Mouse (Mus musculus): ENCODE results near the gene Tef. TPM values are rescaled to one million over a fixed set of nuclear protein-coding genes. Genes with fewer than 3 reads are reported as not detected.

Gene Tef
- polyA plus RNA-seq, 1 experiment, result 33.9 TPM

DNA sequence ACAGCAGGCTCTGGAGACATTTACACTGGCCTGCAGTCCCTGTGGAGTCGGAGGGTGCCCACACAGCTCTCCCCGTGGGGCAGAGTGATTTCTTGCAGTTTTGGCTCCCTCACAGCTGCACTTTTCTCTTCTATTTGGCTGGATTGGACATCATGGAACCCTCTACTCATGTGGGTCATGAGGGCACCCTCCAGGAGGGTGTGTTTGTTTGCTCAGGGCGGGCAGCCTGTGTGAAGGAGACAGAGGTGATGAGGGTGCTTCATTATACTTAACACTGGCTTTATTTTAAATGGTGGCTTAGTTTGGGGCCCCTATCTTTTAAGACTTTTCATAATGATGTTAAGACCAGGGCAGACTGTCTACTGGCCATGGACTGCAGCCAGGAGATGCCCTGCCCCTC, 22.6 kb downstream of the Tef start:
- no peak for TF ChIP-seq CTCF (IDR thresholded peaks at IDR 0.05; ENCODE audit: low read depth, low read length)
- TF ChIP-seq POLR2A (IDR thresholded peaks at IDR 0.05; ENCODE audit: insufficient read depth, low read length), result no peak
- no peak for TF ChIP-seq EP300 (IDR thresholded peaks at IDR 0.05; ENCODE audit: insufficient read depth, low read depth, low read length)
- Histone ChIP-seq H3K36me3 (ENCODE audit: control insufficient read depth, insufficient read depth, low read length, poor library complexity, severe bottlenecking) (peaks cover 10% of the 10 kb centered on the region), H3K4me3 (ENCODE audit: low read depth, low read length) (no peak overlapping the region), H3K27me3 (ENCODE audit: control insufficient read depth, insufficient read depth, low read length, poor library complexity, severe bottlenecking) (no peaks in the 10 kb centered on the region), H3K9ac (ENCODE audit: low read depth, poor library complexity, severe bottlenecking) (no peak overlapping the region), H3K27ac (ENCODE audit: insufficient read depth, low read length) (no peak overlapping the region), H3K9me3 (replicated peaks; ENCODE audit: control insufficient read depth, insufficient read depth, low read length, poor library complexity, severe bottlenecking) (no peaks in the 10 kb centered on the region), H3K4me1 (ENCODE audit: control insufficient read depth, insufficient read depth, low read length) (no peaks in the 10 kb centered on the region)

DNA sequence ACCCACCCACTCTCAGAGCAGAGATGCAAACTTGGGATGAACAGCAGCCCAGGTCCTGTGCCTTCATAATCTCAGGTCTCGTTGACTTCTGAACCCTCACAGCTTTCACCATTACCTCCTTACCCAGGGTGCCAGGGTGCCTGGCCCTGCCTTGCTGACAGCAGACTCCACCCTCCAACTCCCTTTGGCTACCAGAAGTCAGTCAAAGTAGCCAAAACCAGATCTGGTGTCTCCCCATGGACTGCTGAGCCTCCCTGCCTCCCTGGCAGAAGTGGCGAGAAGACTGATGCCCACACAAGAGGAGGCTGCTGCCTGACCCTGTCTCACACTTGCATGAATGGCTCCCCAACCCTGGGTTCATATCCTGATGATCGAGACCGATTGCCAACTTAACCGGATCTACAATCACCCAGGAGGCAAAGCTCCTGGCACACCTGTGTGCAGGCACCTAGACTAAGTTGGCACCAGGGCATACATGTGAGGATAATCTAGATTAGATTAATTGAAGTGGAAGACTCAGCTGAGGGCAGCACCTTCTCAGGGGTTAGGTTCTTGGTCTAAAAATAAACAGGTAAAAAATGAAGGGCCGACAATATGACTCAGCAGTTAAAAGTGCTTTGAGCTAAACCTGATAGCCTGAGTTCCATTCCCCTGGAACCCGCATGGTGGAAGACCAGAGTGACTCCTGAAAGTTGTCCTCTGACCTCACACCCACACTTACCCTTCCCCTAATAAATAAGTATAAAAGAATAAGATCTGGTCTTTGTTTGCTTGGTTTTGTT, 26.4 kb downstream of the Tef start:
- Histone ChIP-seq H3K27me3 (ENCODE audit: control insufficient read depth, insufficient read depth, low read length, poor library complexity, severe bottlenecking) (no peaks in the 10 kb centered on the region), H3K9me3 (replicated peaks; ENCODE audit: control insufficient read depth, insufficient read depth, low read length, poor library complexity, severe bottlenecking) (no peaks in the 10 kb centered on the region), H3K36me3 (ENCODE audit: control insufficient read depth, insufficient read depth, low read length, poor library complexity, severe bottlenecking) (peaks cover 2% of the 10 kb centered on the region; the same call in 1 of the 2 replicates), H3K27ac (ENCODE audit: insufficient read depth, low read length) (no peak overlapping the region), H3K4me1 (ENCODE audit: control insufficient read depth, insufficient read depth, low read length) (no peaks in the 10 kb centered on the region), H3K4me3 (ENCODE audit: low read depth, low read length) (no peak overlapping the region), H3K9ac (ENCODE audit: low read depth, poor library complexity, severe bottlenecking) (no peak overlapping the region)
- TF ChIP-seq POLR2A (IDR thresholded peaks at IDR 0.05; ENCODE audit: insufficient read depth, low read length), result no peak
- TF ChIP-seq CTCF (IDR thresholded peaks at IDR 0.05; ENCODE audit: low read depth, low read length), result no peak
- TF ChIP-seq EP300 (IDR thresholded peaks at IDR 0.05; ENCODE audit: insufficient read depth, low read depth, low read length), result no peak

DNA sequence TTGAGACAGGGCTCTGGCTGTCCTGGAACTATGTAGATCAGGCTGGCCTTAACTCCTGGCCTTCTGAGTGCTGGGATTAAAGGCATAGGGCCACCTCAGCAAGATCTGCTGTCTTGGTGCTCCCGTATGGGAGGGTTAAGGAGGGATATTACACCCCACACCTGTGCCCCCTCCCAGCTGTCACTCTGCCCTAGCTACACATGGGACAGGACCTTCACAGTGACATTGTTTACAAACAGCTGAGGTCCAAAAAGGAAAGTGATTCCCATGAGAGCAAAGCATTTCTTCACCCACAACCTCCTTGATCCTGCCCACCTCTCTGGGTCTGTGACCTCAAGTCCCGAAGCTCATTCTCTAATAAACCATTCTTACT, 27.0 kb downstream of the Tef start:
- TF ChIP-seq EP300 (IDR thresholded peaks at IDR 0.05; ENCODE audit: insufficient read depth, low read depth, low read length) (no peak), CTCF (IDR thresholded peaks at IDR 0.05; ENCODE audit: low read depth, low read length) (no peak), POLR2A (IDR thresholded peaks at IDR 0.05; ENCODE audit: insufficient read depth, low read length) (no peak)
- Histone ChIP-seq H3K27me3 (ENCODE audit: control insufficient read depth, insufficient read depth, low read length, poor library complexity, severe bottlenecking) (no peaks in the 10 kb centered on the region), H3K9me3 (replicated peaks; ENCODE audit: control insufficient read depth, insufficient read depth, low read length, poor library complexity, severe bottlenecking) (no peaks in the 10 kb centered on the region), H3K27ac (ENCODE audit: insufficient read depth, low read length) (no peak overlapping the region), H3K9ac (ENCODE audit: low read depth, poor library complexity, severe bottlenecking) (no peak overlapping the region), H3K4me3 (ENCODE audit: low read depth, low read length) (no peak overlapping the region), H3K4me1 (ENCODE audit: control insufficient read depth, insufficient read depth, low read length) (no peaks in the 10 kb centered on the region), H3K36me3 (ENCODE audit: control insufficient read depth, insufficient read depth, low read length, poor library complexity, severe bottlenecking) (no peaks in the 10 kb centered on the region)

DNA sequence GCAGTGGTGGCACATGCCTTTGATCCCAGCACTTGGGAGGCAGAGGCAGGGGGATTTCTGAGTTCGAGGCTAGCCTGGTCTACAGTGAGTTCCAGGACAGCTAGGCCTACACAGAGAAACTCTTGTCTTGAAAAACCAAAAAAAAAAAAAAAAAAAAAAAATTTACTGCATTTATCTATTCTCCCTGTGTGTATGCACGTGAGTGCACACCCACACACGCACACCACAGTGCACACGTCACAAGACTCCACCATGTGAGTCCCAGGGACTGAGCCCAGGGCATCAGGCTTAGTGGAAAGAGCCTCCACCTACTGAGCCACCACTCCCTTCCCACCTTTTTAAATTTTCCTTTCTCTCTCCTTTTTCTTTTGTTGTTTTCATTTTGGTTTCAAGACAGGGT, 28.3 kb downstream of the Tef start:
- no peak overlapping the region for H3K9ac ChIP-seq (ENCODE audit: low read depth, poor library complexity, severe bottlenecking)
- TF ChIP-seq POLR2A (IDR thresholded peaks at IDR 0.05; ENCODE audit: insufficient read depth, low read length) (no peak), EP300 (IDR thresholded peaks at IDR 0.05; ENCODE audit: insufficient read depth, low read depth, low read length) (no peak), CTCF (IDR thresholded peaks at IDR 0.05; ENCODE audit: low read depth, low read length) (no peak)
- no peaks in the 10 kb centered on the region for H3K4me1 ChIP-seq (ENCODE audit: control insufficient read depth, insufficient read depth, low read length)
- no peak overlapping the region for H3K4me3 ChIP-seq (ENCODE audit: low read depth, low read length)
- no peak overlapping the region for H3K27ac ChIP-seq (ENCODE audit: insufficient read depth, low read length)
- no peaks in the 10 kb centered on the region for H3K9me3 ChIP-seq (replicated peaks; ENCODE audit: control insufficient read depth, insufficient read depth, low read length, poor library complexity, severe bottlenecking)
- H3K36me3 ChIP-seq (ENCODE audit: control insufficient read depth, insufficient read depth, low read length, poor library complexity, severe bottlenecking), result no peaks in the 10 kb centered on the region
- H3K27me3 ChIP-seq (ENCODE audit: control insufficient read depth, insufficient read depth, low read length, poor library complexity, severe bottlenecking), result no peaks in the 10 kb centered on the region

DNA sequence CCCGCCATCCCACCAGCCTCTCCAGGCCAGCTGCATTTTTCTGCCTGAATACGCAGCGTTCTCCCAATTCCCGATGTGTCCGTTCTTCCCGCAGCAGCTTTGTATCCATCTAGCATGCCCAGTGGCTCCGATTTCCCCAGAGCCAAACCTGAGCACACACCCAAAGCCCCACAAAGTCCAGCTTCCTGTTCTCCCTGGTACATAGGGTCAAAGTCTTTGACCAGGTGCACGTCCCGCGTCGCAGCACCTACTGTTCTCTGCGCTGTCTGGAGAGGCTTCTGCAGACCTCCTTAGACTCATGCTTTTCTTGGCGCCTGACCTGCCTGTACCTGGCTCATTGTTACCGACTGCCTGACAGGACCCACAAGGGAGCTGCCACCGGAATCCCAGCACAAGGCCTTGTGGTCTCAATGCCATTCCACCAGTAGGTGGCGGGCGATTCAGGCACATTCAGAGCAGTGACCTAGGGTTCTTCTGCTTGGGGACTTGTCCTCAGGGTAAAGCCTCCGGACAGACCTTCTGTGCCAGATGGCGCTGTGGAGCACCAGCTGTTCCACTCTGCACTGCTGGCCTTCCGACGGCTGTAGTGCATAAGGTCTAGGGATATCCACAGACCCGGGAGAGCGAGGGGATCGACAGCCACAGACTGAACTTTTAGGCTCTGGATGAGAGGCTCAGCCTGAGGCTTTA, 29.1 kb downstream of the Tef start:
- H3K9me3 ChIP-seq (replicated peaks; ENCODE audit: control insufficient read depth, insufficient read depth, low read length, poor library complexity, severe bottlenecking), result no peaks in the 10 kb centered on the region
- H3K4me1 ChIP-seq (ENCODE audit: control insufficient read depth, insufficient read depth, low read length), result no peaks in the 10 kb centered on the region
- no peak overlapping the region for H3K27ac ChIP-seq (ENCODE audit: insufficient read depth, low read length)
- no peaks in the 10 kb centered on the region for H3K36me3 ChIP-seq (ENCODE audit: control insufficient read depth, insufficient read depth, low read length, poor library complexity, severe bottlenecking)
- H3K4me3 ChIP-seq (ENCODE audit: low read depth, low read length), result peak overlapping the region; percentile 37
- TF ChIP-seq CTCF (IDR thresholded peaks at IDR 0.05; ENCODE audit: low read depth, low read length), result peak; percentile 98
- peak; percentile 68 for TF ChIP-seq EP300 (IDR thresholded peaks at IDR 0.05; ENCODE audit: insufficient read depth, low read depth, low read length)
- TF ChIP-seq POLR2A (IDR thresholded peaks at IDR 0.05; ENCODE audit: insufficient read depth, low read length), result no peak
- H3K9ac ChIP-seq (ENCODE audit: low read depth, poor library complexity, severe bottlenecking), result 0 out of 2 replicates have a peak overlapping the region, but pooled peaks have one; percentile 8
- H3K27me3 ChIP-seq (ENCODE audit: control insufficient read depth, insufficient read depth, low read length, poor library complexity, severe bottlenecking), result no peaks in the 10 kb centered on the region

DNA sequence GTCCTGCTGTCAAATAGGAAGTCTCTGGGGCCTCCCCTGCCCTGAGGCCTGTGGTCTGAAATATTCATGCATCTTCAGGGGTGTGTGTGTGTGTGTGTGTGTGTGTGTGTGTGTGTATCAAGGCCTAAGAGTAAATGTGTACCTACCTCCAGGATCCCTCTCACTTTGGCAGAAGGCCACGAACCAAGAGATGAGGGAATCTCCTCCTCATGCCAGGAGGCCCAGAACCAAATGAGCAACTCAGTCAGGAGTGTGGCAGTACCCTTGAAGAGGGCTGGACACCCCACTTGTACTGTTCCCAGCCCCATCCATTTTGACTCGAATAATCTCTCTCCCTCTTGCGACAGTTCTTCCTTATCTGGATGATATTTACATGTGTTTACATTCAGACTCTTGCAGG, 30.0 kb downstream of the Tef start:
- Histone ChIP-seq H3K36me3 (ENCODE audit: control insufficient read depth, insufficient read depth, low read length, poor library complexity, severe bottlenecking) (no peaks in the 10 kb centered on the region), H3K9me3 (replicated peaks; ENCODE audit: control insufficient read depth, insufficient read depth, low read length, poor library complexity, severe bottlenecking) (no peaks in the 10 kb centered on the region), H3K9ac (ENCODE audit: low read depth, poor library complexity, severe bottlenecking) (no peak overlapping the region), H3K4me3 (ENCODE audit: low read depth, low read length) (no peak overlapping the region), H3K27me3 (ENCODE audit: control insufficient read depth, insufficient read depth, low read length, poor library complexity, severe bottlenecking) (no peaks in the 10 kb centered on the region), H3K27ac (ENCODE audit: insufficient read depth, low read length) (no peak overlapping the region), H3K4me1 (ENCODE audit: control insufficient read depth, insufficient read depth, low read length) (no peaks in the 10 kb centered on the region)
- no peak for TF ChIP-seq EP300 (IDR thresholded peaks at IDR 0.05; ENCODE audit: insufficient read depth, low read depth, low read length)
- no peak for TF ChIP-seq CTCF (IDR thresholded peaks at IDR 0.05; ENCODE audit: low read depth, low read length)
- TF ChIP-seq POLR2A (IDR thresholded peaks at IDR 0.05; ENCODE audit: insufficient read depth, low read length), result no peak

All from ES-Bruce4 (cell line).